Mouse (Mus musculus): Measurements from ENCODE around the gene Mettl1.

The Mettl1 gene

DNA sequence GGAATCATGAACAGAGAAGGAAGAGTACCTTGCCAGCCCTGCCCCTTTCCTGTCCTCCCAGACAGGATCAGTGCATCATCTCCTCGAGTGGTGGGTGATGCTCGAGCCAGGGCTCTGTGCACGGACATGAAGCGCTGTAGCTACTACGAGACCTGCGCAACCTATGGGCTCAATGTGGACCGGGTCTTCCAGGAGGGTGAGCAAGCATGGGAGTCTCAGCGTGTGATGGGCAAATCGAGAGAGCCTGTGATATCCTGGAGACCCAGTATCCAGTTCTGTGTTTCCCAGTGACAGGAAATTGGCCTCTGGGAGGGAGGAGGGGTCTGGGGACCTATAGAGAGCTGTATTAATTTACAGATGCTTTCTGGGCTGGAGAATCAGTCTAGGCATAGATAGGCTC lies 43.8 kb downstream of the Mettl1 start:
- DNase-seq (ENCODE audit: low spot score), result no peak

DNA sequence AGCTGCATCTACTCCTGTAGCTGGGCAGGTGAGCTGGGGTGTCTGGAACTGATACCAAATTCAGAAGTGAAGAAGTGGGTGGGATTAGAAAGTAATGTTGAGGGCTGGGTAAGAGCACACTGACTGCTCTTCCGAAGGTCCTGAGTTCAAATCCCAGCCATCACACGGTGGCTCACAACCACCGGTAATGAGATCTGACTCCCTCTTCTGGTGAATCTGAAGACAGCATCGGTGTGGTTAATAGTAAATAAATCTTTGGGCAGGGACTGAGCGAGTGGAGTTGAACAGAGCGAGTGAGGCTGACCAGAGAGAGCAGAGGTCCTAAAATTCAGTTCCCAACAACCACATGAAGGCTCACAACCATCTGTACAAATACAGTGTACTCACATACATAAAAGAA lies 44.4 kb downstream of the Mettl1 start:
- no peak for DNase-seq (ENCODE audit: low spot score)

DNA sequence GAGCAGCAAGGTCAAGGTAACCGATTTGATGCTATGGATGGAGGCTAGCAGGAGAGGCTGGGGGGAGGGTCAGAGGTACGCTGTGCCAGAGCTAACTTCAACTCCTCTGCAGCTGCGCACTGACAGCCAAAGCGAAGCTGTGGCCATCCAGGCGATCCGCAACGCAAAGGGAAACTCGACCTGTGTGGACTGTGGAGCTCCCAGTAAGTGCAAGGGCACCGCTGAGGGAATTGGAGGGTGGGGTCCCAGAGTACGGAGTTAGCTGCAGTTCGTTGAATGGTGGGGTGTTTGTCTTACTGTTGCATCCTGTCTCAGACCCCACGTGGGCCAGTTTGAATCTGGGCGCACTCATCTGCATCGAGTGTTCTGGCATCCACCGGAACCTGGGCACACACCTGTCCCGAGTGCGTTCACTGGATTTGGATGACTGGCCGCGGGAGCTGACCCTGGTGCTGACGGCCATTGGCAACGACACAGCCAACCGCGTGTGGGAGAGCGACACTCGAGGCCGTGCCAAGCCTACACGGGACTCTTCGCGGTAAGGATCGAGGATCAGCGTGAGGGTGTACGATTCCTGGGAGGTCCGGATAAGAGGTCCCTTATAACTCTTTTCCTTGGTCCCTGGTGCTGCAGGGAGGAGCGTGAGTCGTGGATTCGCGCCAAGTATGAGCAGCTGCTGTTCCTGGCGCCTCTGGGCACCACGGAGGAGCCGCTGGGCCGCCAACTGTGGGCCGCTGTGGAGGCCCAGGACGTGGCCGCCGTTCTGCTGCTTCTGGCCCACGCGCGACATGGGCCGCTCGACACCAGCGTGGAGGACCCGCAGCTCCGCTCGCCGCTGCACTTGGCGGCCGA lies 49.6 kb downstream of the Mettl1 start:
- no peak for DNase-seq (ENCODE audit: low spot score)

DNA sequence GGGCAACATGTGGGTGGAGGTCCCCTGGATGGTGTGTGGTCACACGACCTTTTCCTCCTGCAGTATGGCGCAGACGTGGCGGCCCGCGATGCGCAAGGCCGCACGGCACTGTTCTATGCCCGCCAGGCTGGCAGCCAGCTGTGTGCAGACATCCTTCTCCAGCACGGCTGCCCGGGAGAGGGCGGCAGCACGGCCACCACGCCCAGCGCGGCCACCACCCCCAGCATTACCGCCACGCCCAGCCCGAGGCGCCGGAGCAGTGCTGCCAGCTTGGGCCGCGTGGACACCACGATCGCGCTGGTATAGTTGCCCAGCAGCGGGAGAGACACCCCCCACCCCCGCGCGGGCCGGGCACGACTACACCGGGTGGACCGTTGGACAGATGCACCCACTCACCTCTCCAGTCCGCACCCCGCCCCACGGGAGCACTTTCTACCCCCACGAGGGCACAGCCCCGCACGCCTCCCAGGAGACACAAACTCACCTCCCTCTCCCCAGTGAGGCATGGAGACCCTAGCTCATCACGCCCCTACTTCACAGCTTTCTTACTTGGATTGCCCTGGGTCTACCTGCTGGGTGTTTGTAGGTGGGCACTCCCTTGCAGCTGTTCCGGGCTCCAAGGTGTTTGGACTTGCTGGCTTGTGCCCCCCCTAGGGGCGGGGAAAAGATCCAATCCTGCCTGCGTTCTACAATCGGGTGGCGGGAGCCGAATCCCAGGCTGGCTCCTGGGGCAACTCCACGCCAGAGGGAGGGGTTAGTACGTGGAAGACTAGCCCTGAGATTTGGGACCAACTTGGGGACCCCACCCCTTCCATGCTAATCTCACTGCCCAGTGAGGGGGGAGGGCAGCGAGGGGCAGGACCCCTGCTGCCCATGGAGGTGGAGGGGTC lies 50.5 kb downstream of the Mettl1 start:
- no peak for DNase-seq (ENCODE audit: low spot score)

- DNase-seq (ENCODE audit: low spot score), result no peak
Measured at GRCm38 (mm10) chr10:127092742-127093141, 51.5 kb downstream of the Mettl1 start.

GRCm38 (mm10) chr10:127094382-127094802 lies 53.2 kb downstream of the Mettl1 start:
- DNase-seq (ENCODE audit: low spot score), result no peak
